Mouse (Mus musculus) embryo, embryonic 11 days (tissue): Measurements from ENCODE around the gene Adcy6.

Experiments used
- DNase-seq: peaks from one replicate; pipeline ENCODE4 v3.0.0-alpha.2; 2015

Gene Adcy6

DNA sequence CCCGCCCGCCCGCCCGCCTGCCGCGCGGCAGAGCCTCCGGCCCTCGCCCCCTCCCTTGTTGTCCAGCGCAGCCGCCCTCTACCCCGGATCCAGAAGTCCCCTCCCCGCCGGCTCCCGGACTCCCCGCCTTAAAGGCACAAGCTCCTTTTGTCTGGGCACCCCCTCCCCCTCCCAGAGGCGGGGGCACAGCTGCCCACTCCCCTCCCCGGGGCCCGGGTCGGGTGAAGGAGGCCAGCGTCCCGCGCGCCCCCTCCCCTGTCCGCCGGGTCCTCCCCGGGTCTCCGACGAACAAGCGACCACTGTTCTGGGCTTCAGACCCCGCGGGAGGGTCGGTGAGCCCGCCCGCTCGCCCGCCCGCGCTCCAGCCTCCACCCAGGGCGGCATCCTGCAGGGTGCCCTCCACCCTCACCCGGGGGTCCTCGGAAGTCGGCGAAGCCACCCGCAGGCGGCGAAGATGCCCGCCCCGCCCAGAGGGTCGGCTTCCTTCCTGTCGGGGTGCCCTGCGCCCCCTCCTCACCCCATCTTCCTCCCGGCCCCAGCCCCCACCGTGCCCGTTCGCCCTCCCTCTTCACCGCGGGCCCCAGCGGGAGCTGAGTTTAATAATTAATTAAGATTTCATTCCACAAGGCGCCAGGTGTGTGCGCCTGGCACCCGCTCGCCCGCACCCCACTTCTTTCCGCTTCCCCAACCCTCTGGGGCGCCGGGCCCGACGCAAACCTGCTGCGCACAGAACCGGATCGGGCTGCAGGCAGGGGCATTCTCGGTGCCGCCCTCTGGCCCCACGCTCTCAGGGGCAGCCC is at the start of gene Adcy6:
Gene Adcy6 (minus strand): TSS at position 746 of the 800 bp plus-strand sequence.
- peak; percentile 93 for DNase-seq

DNA sequence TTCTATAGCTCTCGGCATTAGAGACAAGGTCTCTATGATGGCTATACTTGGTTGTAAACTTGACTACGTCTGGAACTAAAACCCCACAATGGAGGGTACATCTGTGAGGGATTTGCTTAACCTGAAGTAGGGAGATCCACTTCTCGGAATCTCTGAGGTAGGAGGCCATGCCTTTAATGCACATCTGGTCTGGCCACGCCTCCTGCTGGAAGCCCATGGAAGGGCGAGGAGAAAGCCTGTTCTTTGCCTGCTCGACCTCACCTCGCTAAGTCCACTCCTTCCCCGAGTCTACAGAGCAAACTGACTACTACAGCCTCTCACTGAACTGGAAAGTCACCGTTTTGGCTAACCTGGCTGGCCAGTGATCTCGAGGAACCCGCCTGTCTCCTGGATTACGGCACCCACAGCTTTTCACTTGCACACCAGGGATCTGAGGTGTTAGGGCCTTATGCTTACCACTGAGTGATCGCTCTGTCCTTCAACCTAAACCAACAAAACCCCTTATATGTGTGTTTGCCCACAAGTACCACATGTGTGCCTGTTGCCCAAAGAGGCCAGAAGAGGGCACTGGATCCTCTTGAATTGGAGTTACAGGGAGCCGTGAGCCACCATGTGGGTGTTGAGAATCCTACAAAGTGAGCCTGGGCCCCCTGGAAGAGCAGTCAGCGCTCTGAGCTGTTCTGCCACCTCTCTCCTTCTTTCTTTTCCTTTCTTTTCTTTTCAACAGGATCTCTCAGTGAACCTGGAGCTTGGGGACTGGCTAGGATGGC is 47.3 kb upstream of the Adcy6 start:
- no peak for DNase-seq

GRCm38 (mm10) chr15:98652174-98652573 is 42.3 kb upstream of the Adcy6 start:
- DNase-seq = no peak

GRCm38 (mm10) chr15:98651431-98651830 is 41.6 kb upstream of the Adcy6 start:
- no peak for DNase-seq

DNA sequence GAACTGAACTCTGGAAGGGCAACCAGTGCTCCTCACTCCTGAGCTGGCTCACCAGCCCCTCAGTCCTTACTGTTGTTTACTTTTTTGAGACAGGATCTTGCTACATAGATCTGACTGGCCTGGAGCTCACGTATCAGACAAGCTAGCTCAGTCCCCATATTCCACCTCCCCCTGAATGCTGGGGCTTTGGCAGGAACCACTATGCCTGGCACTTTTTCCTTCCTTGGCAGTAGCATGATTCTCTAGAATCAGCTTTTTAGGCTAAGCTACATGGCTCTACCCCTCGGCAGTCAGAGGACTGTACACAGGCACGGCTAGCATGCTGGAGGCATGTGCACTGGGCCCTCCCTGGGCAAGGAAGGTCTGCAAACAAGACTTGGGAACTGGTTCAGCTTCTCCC is 38.2 kb upstream of the Adcy6 start:
- DNase-seq = no peak

DNA sequence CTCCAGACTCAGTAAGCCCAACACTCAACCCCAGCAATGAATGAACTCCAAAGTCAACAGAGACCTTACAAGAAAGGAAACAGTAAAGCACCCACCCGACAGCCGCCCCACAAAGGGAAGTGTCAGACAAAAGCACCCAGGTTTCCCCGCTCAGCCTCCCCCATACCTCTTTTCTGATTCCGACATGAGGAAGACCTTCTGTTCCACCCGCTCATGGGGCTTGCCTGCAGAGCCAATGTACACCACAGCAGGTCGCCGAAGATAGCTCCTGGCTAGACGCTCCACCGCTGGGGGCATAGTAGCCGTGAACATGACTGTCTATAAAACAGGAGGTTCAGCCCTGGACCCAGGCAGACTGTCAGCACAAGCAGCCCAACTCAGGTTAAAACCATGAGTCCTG is 37.4 kb upstream of the Adcy6 start:
- DNase-seq = no peak

DNA sequence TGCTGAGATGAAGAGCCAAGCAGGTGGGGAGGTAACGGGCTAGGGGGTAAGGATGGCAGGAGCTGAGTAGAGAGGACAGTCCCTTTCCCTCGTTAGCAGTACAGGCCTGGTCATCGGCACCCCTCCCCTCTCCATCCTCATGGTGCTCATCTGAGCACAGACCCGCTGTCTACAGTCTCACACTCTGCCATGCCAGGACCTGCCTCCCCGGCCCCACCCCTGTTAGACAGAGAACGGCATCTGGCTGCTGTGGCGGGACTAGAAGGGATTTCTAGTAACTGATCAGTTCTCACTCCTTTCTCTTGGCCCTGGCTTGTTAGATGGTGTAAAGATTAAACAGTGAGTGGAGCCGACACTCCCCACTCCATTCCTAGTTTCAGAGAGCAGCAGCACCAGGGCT is 36.9 kb upstream of the Adcy6 start:
- DNase-seq = no peak

DNA sequence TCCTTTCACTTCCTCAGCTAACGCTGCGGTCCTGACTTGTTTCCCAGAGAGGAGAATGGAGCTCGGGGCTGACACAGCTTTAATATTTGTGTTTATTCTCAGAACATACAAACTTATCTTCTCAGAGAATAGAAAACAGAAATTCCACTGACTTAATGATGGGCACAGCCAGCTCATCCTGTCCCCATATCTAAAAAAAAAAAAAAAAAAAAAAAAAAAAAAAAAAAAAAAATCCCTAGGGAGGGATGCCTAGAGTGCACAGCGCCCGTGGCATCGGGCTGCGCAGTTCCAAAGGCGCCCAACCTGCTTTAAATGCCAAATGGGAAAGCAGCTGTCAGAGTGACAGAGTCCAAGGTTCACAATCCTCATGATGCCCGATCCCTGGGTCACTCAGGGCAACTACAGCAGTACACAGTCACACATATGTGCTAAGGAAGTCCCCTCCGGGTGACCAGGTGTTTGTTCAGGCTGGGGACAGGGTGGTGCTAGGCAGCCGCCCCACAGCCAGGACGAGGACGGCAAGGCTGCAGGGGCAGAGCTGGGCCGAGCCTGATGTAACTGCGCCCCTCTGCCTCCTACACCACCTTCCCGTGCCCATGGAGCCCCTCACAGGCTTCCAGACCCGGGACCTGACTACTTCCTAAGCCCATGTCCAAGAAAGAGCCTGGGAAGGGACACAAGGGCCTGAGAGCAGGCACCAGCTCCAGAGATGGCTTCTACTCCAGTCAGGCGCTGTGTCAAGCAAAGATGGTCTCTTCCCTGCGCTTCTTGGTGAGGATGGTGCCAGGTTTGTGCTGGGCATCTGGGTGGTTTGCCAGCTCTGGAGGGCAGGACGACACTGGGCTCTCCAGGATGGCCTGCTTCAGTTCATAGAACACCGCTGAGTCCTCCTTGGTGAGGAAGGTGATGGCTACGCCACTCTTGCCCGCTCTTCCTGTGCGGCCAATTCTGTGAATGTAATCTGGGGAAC is 35.5 kb upstream of the Adcy6 start:
- DNase-seq = no peak

GRCm38 (mm10) chr15:98644406-98644805 is 34.5 kb upstream of the Adcy6 start:
- DNase-seq = no peak

DNA sequence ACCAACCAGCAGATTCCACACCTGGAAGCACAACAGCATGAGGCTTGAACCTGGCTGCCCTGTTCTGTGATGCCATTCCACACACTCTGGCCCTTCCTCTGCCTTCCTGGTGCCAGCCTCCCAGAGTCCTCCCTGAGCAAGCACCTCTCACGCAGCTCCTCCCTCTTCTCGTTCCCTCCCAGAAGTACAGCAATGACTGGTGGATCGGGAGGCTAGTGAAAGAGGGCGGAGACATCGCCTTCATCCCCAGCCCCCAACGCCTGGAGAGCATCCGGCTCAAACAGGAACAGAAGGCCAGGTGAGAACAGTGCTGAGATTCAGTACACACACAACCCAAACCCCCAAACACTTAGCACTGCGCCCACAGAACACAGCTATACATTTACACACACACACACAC is 30.3 kb upstream of the Adcy6 start:
- peak; percentile 21 for DNase-seq

DNA sequence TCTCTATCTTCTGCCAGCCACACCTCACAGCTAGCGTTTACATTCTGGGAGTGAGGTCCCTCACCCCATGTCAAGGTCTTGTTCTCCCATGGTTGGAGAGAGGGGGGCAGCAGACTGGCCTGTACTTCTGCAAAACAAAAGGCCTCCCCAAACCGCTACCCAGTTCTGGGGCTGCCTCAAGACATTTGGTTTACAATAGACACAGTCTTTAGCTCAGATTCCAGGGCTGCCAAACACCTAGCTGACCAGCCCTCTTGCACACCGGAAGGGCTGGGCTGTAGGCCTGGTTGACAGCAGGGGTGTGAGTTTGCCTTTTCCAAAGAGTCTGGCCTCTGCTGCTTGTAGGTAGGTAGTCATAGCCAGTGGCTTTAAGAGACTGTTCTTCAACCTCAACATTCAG is 27.3 kb upstream of the Adcy6 start:
- DNase-seq = no peak

GRCm38 (mm10) chr15:98636517-98636916 is 26.6 kb upstream of the Adcy6 start:
- no peak for DNase-seq

- peak; percentile 56 for DNase-seq
Measured at GRCm38 (mm10) chr15:98635291-98635841, 25.5 kb upstream of the Adcy6 start.

GRCm38 (mm10) chr15:98634541-98635081 is 24.7 kb upstream of the Adcy6 start:
- DNase-seq = peak; percentile 91

DNA sequence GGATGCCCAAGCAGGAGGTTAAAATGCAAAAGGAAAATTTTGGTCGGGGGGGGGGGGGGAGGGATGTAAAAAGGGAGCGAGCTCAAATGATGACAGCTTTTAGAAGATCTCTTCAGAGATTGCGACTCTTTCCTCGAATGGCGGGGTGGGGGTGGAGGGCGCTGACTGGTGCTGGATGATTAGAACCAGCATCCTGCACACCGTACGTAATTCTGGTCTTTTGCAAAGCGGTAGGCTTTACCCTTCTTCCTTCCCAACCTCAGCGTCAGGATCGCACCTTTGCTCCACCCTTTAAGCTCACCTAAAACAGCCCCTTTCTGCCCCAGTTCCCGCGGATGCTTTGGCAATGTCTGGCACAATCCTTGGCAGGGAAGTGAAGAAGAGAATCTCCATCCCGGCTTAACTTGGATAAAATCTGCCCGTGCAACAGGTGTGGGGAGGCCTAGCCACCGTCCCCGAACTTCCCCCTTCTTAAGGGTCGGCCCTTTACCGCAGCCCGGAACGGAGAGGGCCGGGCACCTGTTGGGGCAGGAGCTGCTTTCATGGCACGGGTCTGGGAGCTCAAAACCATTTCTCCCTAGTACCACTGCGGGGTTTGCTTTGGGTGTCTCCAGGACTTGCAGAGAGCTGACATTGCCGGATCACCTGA is 24.1 kb upstream of the Adcy6 start:
- no peak for DNase-seq

- DNase-seq = peak; percentile 57
Measured at GRCm38 (mm10) chr15:98632921-98633320, 23.0 kb upstream of the Adcy6 start.

GRCm38 (mm10) chr15:98632107-98632744 is 22.4 kb upstream of the Adcy6 start:
- peak; percentile 82 for DNase-seq

DNA sequence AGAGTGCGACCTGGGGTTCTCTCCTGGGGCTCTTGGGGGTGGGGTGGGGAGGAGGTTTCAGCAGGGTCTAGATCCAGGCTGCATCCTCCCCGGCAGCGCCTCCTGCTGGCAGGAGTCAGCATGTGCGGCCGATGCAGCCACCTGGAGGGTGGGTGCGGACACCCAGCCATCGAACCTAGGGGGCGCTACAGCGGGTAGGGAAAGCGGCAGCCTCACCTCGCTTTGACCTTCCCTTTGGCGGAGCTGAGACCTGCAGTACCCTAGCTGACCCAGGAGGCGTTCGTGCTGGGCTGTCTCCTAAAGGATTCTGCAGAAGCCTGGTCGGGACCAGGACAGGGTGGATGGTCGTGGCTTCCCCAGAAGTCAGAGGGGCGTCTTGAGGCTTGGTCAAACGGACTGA is 21.6 kb upstream of the Adcy6 start:
- DNase-seq = peak; percentile 91

- no peak for DNase-seq
Measured at GRCm38 (mm10) chr15:98630540-98630939, 20.7 kb upstream of the Adcy6 start, which contains the start of gene Cacnb3. TSS of gene Cacnb3 (plus strand) at chr15:98630840.

DNA sequence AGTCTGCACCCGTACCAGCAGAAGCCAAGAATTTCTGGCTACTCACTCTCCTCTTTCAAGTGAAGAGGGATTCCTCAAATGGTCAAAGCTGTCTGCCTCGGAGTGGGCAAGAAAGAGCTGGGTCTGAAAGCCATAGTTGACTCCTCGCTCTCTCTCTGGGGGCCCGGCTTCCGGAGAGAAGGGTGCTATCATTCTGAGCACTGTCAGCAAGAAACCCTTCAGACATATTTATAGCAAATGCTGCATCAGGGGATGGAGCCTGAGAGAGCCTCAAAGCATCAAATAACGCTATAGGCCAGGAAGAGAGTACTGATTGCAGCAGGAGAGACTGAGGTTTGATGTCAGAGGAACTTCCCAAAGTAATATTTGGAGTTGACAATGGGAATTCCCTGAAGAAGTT is 19.6 kb upstream of the Adcy6 start:
- no peak for DNase-seq

DNA sequence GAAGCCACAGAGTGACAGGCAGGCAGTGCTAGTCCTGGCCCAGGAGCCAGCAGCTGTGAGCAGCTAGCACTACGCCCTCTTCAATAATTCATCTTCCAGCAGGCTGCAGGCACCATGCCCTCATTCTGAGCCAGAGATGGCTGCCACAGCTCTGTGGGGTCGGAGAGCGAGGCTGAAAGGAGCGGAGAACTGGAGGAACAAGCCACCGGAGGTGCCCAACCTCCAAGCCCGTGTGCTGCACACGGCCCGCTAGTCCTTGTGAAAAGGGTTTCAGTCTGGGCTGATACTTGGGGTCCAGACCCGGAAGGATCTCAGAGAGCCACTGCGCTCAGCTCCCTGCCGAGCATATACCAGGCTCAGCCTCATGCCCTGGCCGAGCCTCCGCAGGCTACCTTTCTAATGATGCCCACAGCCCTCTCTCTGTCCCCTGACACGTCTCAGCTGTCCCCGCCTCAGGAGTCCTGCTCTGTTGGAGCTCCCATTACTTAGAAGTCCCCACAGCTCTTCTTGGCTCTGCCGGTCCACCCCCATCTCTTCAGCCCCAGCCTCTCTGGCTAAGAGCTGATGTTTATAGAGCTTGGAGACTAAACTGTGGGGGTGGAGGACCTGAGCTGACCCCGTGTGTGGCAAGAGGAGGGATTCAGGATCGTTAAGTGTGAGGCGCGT is 18.8 kb upstream of the Adcy6 start:
- DNase-seq = peak; percentile 77
